Mouse (Mus musculus) megakaryocyte, embryonic 14.5 days (primary cell): Measurements from ENCODE around the gene Ank3.

Source experiments
- FLI1 ChIP-seq: IDR thresholded peaks from 2 replicates; pipeline ENCODE4 v1.6.1; 2012; ENCODE audit warnings: low read length, inconsistent platforms, mixed read lengths
- GATA1 ChIP-seq: IDR thresholded peaks from 3 replicates; pipeline ENCODE4 v1.6.1; 2012; ENCODE audit warnings: mixed read lengths, low read length, inconsistent platforms, borderline replicate concordance

GRCm38 (mm10) chr10:69366877-69367387 lies 31.6 kb upstream of the Ank3 start:
- TF ChIP-seq GATA1 (no peak), FLI1 (no peak)
